In genomic region chr17:14628901-14629300, GRCm38 (mm10) we compare ENCODE assay signal across 14 mouse cellular contexts.
"Had no signal": no experiment of that assay in that cellular context is flagged by ENCODE, and none has a peak within 500 bp of the region (broad histone marks: within the 10 kb centered on the region; RNA-seq: fewer than 3 reads in every experiment).

No protein-coding gene starts in this region.

- H3K4me2 ChIP-seq: liver, embryonic 11.5 days; liver, embryonic 15.5 days; neural tube, embryonic 13.5 days had no signal

- H3K36me3 ChIP-seq: limb, embryonic 10.5 days; liver, embryonic 15.5 days; midbrain, embryonic 10.5 days; neural tube, embryonic 13.5 days had no signal

- ATAC-seq: lung, postnatal 0 days had no signal

- H3K9me3 ChIP-seq: limb, embryonic 10.5 days; liver, embryonic 15.5 days; midbrain, embryonic 10.5 days; neural tube, embryonic 13.5 days had no signal

- DNase-seq: kidney, postnatal 25 days; lung, adult 2 months; lung, postnatal 36 days; midbrain, embryonic 14.5 days; right cerebral cortex, postnatal 25 days; thymus, postnatal 4 days had no signal

- H3K27me3 ChIP-seq: liver, embryonic 15.5 days; neural tube, embryonic 13.5 days had no signal

- H3K4me3 ChIP-seq: left cerebral cortex, adult 2 months; limb, embryonic 10.5 days; liver, embryonic 15.5 days; midbrain, embryonic 10.5 days; neural tube, embryonic 13.5 days had no signal

- H3K4me1 ChIP-seq: liver, embryonic 15.5 days; midbrain, embryonic 10.5 days; neural tube, embryonic 13.5 days had no signal

- H3K9ac ChIP-seq: liver, embryonic 15.5 days; neural tube, embryonic 13.5 days had no signal

- H3K27ac ChIP-seq: left cerebral cortex, adult 2 months; limb, embryonic 10.5 days; liver, embryonic 15.5 days; midbrain, embryonic 10.5 days; neural tube, embryonic 13.5 days; stomach, postnatal 0 days had no signal
